Mouse (Mus musculus) heart, postnatal 0 days (tissue): ENCODE data around the gene 6030468B19Rik. TPM values are rescaled to one million over a fixed set of nuclear protein-coding genes. Genes with fewer than 3 reads are reported as not detected.

ENCODE experiments used
- ATAC-seq: fragments of 200-750 bp; cut with Nextera tagmentation; 2 replicates; pipeline ENCODE4 v1.8.0; 2017; ENCODE audit warnings: low read depth, moderate number of reproducible peaks, moderate library complexity; ENCODE audit not compliant: insufficient read depth
- DNase-seq: peaks from one replicate; pipeline ENCODE4 v3.0.0-alpha.2; 2016; ENCODE audit warnings: low spot score
- H3K27ac ChIP-seq: fragments of 300-500 bp; sonication (generic); 2 replicates; pipeline ENCODE4 v1.5.1; 2014; ENCODE audit warnings: low read depth, mild to moderate bottlenecking
- H3K27me3 ChIP-seq: fragments of 300-500 bp; sonication (generic); 2 replicates; pipeline ENCODE4 v1.6.1; 2014; ENCODE audit warnings: low read length, mixed read lengths; ENCODE audit not compliant: control insufficient read depth, insufficient read depth
- H3K36me3 ChIP-seq: fragments of 300-500 bp; sonication (generic); replicated peaks from 2 replicates; pipeline ENCODE4 v1.6.1; 2014; ENCODE audit warnings: low read length, mixed read lengths; ENCODE audit not compliant: control insufficient read depth, insufficient read depth
- H3K4me1 ChIP-seq: fragments of 300-500 bp; sonication (generic); 2 replicates; pipeline ENCODE4 v1.6.1; 2014; ENCODE audit warnings: antibody characterized with exemption; ENCODE audit not compliant: control insufficient read depth, insufficient read depth
- H3K4me2 ChIP-seq: fragments of 300-500 bp; sonication (generic); 2 replicates; pipeline ENCODE4 v1.6.1; 2014; ENCODE audit warnings: low read depth, mild to moderate bottlenecking, low read length, moderate library complexity
- H3K4me3 ChIP-seq: fragments of 300-500 bp; sonication (generic); 2 replicates; pipeline ENCODE4 v1.5.1; 2014; ENCODE audit warnings: low read depth, low read length
- H3K9ac ChIP-seq: fragments of 300-500 bp; sonication (generic); replicated peaks from 2 replicates; pipeline ENCODE4 v1.6.1; 2014; ENCODE audit warnings: low read depth, low read length, mixed read lengths
- H3K9me3 ChIP-seq: fragments of 300-500 bp; sonication (generic); replicated peaks from 2 replicates; pipeline ENCODE4 v1.6.1; 2016; ENCODE audit warnings: low read length; ENCODE audit not compliant: control insufficient read depth
- CTCF ChIP-seq: IDR thresholded peaks from 2 replicates; pipeline ENCODE4 v1.5.1; 2016; ENCODE audit warnings: antibody characterized with exemption, control low read depth, low read depth
- EP300 ChIP-seq: IDR thresholded peaks from 2 replicates; pipeline ENCODE4 v1.6.1; 2016; ENCODE audit warnings: antibody characterized with exemption, low read depth
- WGBS: fragments of 180-500 bp; shearing (Covaris S2); extraction: QIAGEN DNeasy Blood & Tissue Kit; methylation state at CpG from one replicate; pipeline ENCODE4 v1.1.7; 2014; 5-methylcytosine and 5-hydroxymethylcytosine counted together
- polyA plus RNA-seq: library from polyadenylated mRNA; unstranded; fragments of >200 nt; fragmentation: Nextera tagmentation; extraction: Ambion mirVana; gene quantifications from 2 replicates; pipeline ENCODE4 v1.2.1, GENCODE M21; 2015
- total RNA-seq: library from RNA; depleted of rRNA; stranded (reverse); fragments of >200 nt; gene quantifications from 2 replicates; pipeline ENCODE4 v1.2.3, GENCODE M21; 2014; ENCODE audit warnings: low replicate concordance

The 6030468B19Rik gene
- total and polyA plus RNA-seq, 2 experiments from 2014 or later, result not detected

DNA sequence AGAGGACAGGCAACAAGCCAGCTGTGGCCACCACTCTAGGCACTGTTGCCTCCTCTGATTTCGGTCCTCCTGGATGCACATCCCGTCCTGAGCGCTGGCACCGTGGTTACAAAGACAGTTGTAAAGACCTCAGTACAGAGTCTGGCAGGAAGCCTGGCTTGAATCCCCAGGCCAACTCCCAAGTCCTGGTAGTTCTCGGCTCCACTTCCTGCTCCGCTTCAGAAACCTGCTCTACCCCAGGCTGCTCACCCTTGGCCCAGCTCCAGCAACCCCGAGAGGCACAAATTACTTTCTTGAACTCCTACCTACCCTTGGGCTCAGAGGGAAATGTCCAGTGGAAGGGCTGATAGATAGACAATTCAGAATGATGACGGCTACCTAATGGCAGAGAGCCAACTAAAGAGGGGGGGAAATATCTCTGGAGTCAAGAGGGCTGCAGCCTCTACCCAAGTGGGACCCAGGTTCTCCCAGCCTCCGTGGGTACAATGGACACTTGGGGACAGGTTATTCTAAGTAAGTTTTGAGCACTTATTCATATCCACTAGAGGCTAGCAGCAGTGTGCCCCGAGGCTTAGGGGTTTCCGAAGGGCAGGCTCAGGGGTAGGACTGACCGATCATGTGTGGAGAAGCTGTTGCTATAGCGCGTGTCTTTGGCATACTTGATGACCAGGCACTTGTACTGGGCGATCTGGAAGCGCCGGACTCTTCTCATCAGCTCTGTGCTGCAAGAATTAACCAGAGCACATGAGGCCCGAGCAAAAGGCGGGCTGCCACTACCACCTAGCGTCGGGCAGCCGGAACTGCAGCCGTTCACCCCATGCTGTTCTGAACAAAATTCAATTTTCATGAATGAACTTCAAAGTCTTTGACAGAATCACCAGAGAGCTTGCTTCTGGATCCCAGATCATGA lies 26.9 kb downstream of the 6030468B19Rik start:
- peak overlapping the region; percentile 48 for H3K4me3 ChIP-seq
- peak; percentile 94 for TF ChIP-seq CTCF
- peak; percentile 57; the same call in 1 of the 2 replicates for TF ChIP-seq EP300
- 2% methylated on average over 23 of the region's 23 CpGs for WGBS
- H3K9me3 ChIP-seq, result no peaks in the 10 kb centered on the region
- peak overlapping the region; percentile 84 for H3K27ac ChIP-seq
- H3K4me2 ChIP-seq, result peak overlapping the region; percentile 74
- peak; percentile 75 for DNase-seq
- H3K4me1 ChIP-seq, result peaks cover 69% of the 10 kb centered on the region
- no peaks in the 10 kb centered on the region for H3K27me3 ChIP-seq
- ATAC-seq, result peak; percentile 69
- H3K36me3 ChIP-seq, result peaks cover 24% of the 10 kb centered on the region; the same call in 1 of the 2 replicates
- H3K9ac ChIP-seq, result 0 out of 2 replicates have a peak overlapping the region, but pooled peaks have one; percentile 1

DNA sequence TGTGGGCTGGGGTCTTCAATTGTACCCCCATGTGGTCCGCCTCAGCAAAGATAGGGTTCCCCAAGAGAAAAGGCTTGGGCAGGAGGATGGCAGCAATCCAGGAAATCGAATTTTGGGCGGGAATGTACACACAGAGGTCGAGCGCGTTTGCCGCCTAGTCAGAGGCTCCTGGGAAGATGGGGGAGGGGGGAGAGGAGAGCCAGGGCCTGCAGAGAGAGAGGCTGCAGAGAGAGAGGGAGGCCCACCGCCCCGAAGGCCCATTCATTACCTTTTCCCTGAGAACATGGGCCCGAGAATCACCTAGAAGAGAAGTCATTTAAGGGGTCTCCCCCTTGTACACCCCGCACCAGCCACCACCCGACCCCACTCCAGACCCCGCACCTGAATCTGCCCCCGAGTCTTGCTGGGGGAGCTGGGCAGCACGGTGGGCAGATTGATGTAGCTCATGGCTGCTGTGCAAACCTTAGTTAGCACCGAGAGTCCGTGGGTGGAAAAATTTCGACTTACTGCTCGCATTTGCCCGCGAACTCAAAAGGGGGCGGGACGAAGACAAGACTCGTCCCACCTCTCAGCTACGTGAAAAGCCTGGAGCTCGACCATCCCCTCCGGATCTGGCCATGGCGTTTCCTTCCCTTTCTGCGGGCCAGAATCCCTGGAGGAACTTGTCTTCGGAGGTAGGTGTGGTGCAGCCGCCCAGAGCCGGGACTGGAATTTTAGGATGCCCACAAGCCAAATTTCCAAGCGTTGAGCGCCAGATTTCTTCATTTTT lies 28.1 kb downstream of the 6030468B19Rik start, which contains the start of the genes Afmid and Tk1:
Afmid (plus strand) TSS at position 592 of the 769 bp plus-strand sequence.
Tk1 (minus strand) TSS at position 760 of the 769 bp plus-strand sequence.
- ATAC-seq (peak; percentile 48), DNase-seq (peak; percentile 94)
- H3K9ac ChIP-seq, result peak within 1 kb of the TSS; percentile 65
- H3K4me1 ChIP-seq, result peaks cover 70% of the 10 kb centered on the region
- H3K36me3 ChIP-seq, result peaks cover 16% of the 10 kb centered on the region; the same call in 1 of the 2 replicates
- peak within 1 kb of the TSS; percentile 84 for H3K27ac ChIP-seq
- no peaks in the 10 kb centered on the region for H3K27me3 ChIP-seq
- H3K4me3 ChIP-seq, result peak within 1 kb of the TSS; percentile 48
- TF ChIP-seq CTCF, result no peak
- TF ChIP-seq EP300, result peak; percentile 72; the same call in 1 of the 2 replicates
- no peaks in the 10 kb centered on the region for H3K9me3 ChIP-seq
- WGBS, result under 1% methylated on average over 33 of the region's 34 CpGs
- peak within 1 kb of the TSS; percentile 74 for H3K4me2 ChIP-seq

DNA sequence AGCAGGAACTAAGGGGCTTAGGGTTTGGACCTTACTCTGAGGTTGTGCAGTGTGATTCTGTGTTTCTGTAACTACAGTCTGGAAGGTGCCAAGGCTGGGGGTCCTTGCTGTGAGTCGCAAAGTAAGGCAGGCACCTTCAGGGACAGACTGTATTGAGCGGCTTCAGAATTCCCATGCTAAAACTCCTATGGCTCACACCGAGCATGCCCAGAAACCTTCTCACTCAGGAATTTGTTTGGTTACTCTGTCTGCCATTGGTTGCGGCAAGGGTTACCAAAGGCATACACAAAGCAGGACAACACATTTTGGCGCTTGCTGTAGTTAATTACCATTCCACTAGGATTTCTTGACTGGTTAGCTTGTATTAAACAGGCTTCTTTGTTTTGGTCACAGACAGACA lies 28.7 kb downstream of the 6030468B19Rik start:
- peak overlapping the region; percentile 65 for H3K9ac ChIP-seq
- peak overlapping the region; percentile 84 for H3K27ac ChIP-seq
- DNase-seq, result no peak
- peaks cover 12% of the 10 kb centered on the region; the same call in 1 of the 2 replicates for H3K36me3 ChIP-seq
- H3K27me3 ChIP-seq, result no peaks in the 10 kb centered on the region
- peak overlapping the region; percentile 48 for H3K4me3 ChIP-seq
- ATAC-seq, result 0 out of 2 replicates have a peak, but pooled peaks have one; percentile 4
- no peaks in the 10 kb centered on the region for H3K9me3 ChIP-seq
- H3K4me1 ChIP-seq, result peaks cover 75% of the 10 kb centered on the region
- WGBS, result 11% methylated on average over 5 of the region's 5 CpGs
- H3K4me2 ChIP-seq, result peak overlapping the region; percentile 74
- TF ChIP-seq EP300 (0 out of 2 replicates have a peak, but pooled peaks have one; percentile 17), CTCF (no peak)

DNA sequence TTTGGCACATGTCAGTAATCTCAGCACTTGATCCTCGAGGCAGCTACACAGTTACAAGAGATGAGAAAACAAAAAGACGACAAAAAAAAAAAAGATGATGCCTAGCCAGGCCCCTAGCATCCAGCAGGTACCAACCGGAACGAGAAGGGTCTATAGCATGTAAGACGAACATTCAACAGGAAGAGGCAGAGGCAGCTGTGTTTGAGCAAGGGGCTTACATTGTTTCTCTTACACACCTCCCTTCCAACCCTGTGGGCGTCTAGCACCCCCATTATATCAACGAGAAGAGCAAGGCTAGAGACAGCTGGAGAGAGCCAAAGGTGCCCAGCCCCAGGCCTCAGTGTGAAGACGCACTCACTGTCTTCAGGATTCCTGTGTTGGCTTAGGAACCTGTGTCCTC lies 29.5 kb downstream of the 6030468B19Rik start:
- DNase-seq (no peak), ATAC-seq (no peak)
- Histone ChIP-seq H3K4me2 (peak overlapping the region; percentile 74), H3K4me3 (no peak overlapping the region), H3K4me1 (peaks cover 76% of the 10 kb centered on the region), H3K36me3 (0 out of 2 replicates have a peak, but pooled peaks cover 5% of the 10 kb centered on the region), H3K9me3 (no peaks in the 10 kb centered on the region), H3K27ac (peak overlapping the region; percentile 84; the same call in 1 of the 2 replicates), H3K9ac (no peak overlapping the region), H3K27me3 (no peaks in the 10 kb centered on the region)
- WGBS, result 53% methylated on average over 8 of the region's 8 CpGs
- TF ChIP-seq CTCF (no peak), EP300 (no peak)

DNA sequence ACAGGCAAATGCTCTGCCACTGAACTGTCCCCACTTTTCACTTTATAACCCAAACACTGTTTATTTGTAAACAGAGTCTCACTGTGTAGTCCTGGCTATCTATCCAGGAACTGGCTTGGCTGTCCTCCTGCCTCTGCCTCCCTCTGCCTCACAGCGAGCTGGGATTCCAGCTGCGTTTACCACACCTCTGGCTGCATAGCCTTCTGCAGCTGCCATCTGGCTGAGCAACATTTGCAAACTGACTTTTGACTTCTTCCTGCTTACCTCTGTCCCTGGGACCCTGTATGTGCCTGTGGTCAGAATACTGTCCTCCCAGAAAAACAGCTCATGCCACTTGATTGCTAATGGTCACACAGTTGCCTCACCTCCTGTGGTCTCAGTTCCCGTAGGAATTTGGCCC lies 29.9 kb downstream of the 6030468B19Rik start:
- Histone ChIP-seq H3K27me3 (no peaks in the 10 kb centered on the region), H3K36me3 (0 out of 2 replicates have a peak, but pooled peaks cover under 1% of the 10 kb centered on the region), H3K9me3 (no peaks in the 10 kb centered on the region), H3K4me3 (no peak overlapping the region), H3K9ac (0 out of 2 replicates have a peak overlapping the region, but pooled peaks have one; percentile 27), H3K27ac (peak overlapping the region; percentile 91; the same call in 1 of the 2 replicates), H3K4me2 (peak overlapping the region; percentile 74), H3K4me1 (peaks cover 80% of the 10 kb centered on the region)
- DNase-seq, result no peak
- TF ChIP-seq EP300 (no peak), CTCF (no peak)
- WGBS, result 34% methylated on average over 3 of the region's 3 CpGs
- no peak for ATAC-seq
